Mouse (Mus musculus) liver, adult (tissue): ENCODE measurements around the gene Pabpc4.

ENCODE experiments used
- GATA4 ChIP-seq: IDR thresholded peaks from 2 replicates; pipeline ENCODE4 v1.6.1; 2014; ENCODE audit warnings: mild to moderate bottlenecking, low read length; ENCODE audit not compliant: insufficient replicate concordance

Gene Pabpc4

GRCm38 (mm10) chr4:123237386-123238266 is 24.5 kb upstream of the Pabpc4 start:
- TF ChIP-seq GATA4 = no peak

- TF ChIP-seq GATA4 = no peak
Observed at GRCm38 (mm10) chr4:123239361-123240203, 22.6 kb upstream of the Pabpc4 start.

- TF ChIP-seq GATA4 = no peak
Observed at GRCm38 (mm10) chr4:123246221-123246620, 15.9 kb upstream of the Pabpc4 start.

GRCm38 (mm10) chr4:123246651-123247050 is 15.5 kb upstream of the Pabpc4 start:
- no peak for TF ChIP-seq GATA4

- no peak for TF ChIP-seq GATA4
Observed at GRCm38 (mm10) chr4:123247147-123247880, 14.8 kb upstream of the Pabpc4 start.

GRCm38 (mm10) chr4:123248971-123249567 is 13.1 kb upstream of the Pabpc4 start:
- no peak for TF ChIP-seq GATA4

GRCm38 (mm10) chr4:123252214-123252613 is 9.9 kb upstream of the Pabpc4 start:
- TF ChIP-seq GATA4 = no peak

- no peak for TF ChIP-seq GATA4
Observed at GRCm38 (mm10) chr4:123254617-123255016, 7.5 kb upstream of the Pabpc4 start.

GRCm38 (mm10) chr4:123260071-123260746 is 1.9 kb upstream of the Pabpc4 start:
- no peak for TF ChIP-seq GATA4

GRCm38 (mm10) chr4:123271063-123271462 is 8.9 kb downstream of the Pabpc4 start:
- TF ChIP-seq GATA4 = no peak

GRCm38 (mm10) chr4:123280117-123280516 is 18.0 kb downstream of the Pabpc4 start:
- TF ChIP-seq GATA4 = no peak

GRCm38 (mm10) chr4:123282500-123282899 is 20.3 kb downstream of the Pabpc4 start:
- TF ChIP-seq GATA4 = no peak; the same call in 1 of the 2 replicates

GRCm38 (mm10) chr4:123284731-123285624 is 22.8 kb downstream of the Pabpc4 start:
- no peak for TF ChIP-seq GATA4
